Comparison of ENCODE assay signal across 33 mouse cellular contexts in genomic region chr1:193697857-193698256, GRCm38 (mm10).
DNase-seq lines count a peak whose midpoint lies in the region; ATAC-seq and TF ChIP-seq lines count a peak whose summit lies in the region.
"Had no signal": no experiment of that assay in that cellular context is flagged by ENCODE, and none has a peak within 500 bp of the region (broad histone marks: within the 10 kb centered on the region; RNA-seq: fewer than 3 reads in every experiment).

No protein-coding gene starts in this region.

- ATAC-seq in liver, embryonic 11.5 days (replicated peaks; ENCODE audit: low FRiP score): peak; percentile 43
- peak; percentile 8; the same call in 1 of the 2 replicates for ATAC-seq in neural tube, embryonic 12.5 days (ENCODE audit: low FRiP score, low read depth)
- ATAC-seq in liver, postnatal 0 days: peak; percentile 33; the same call in 1 of the 2 replicates
- no peak for ATAC-seq in intestine, embryonic 16.5 days
- ATAC-seq: inflammation-experienced regulatory T-cells, adult 6 months; lung, postnatal 0 days; Patski had no signal

- no peak overlapping the region for H3K9ac ChIP-seq in liver, embryonic 11.5 days (ENCODE audit: low read depth, low read length)
- H3K9ac ChIP-seq in neural tube, embryonic 12.5 days: no peak overlapping the region
- H3K9ac ChIP-seq in liver, postnatal 0 days (replicated peaks): no peak overlapping the region
- H3K9ac ChIP-seq in intestine, embryonic 16.5 days (ENCODE audit: low read depth, low read length): no peak overlapping the region
- H3K9ac ChIP-seq: embryonic facial prominence, embryonic 13.5 days; forebrain, embryonic 15.5 days; hindbrain, embryonic 14.5 days; limb, embryonic 12.5 days; stomach, embryonic 15.5 days had no signal

- intact Hi-C loops in heart, postnatal 10 days (cut with DNase I): loop anchor here (5.0 kb wide), 2 partner anchors 251 to 919 kb away; partner anchors contain the start of gene Plxna2

- WGBS in liver, embryonic 11.5 days: 73% methylated on average over 3 of the region's 3 CpGs
- 79% methylated on average over 3 of the region's 3 CpGs for WGBS in neural tube, embryonic 12.5 days
- WGBS in liver, postnatal 0 days (ENCODE audit: insufficient replicate concordance): 54% methylated on average over 3 of the region's 3 CpGs
- WGBS in intestine, embryonic 16.5 days: 87% methylated on average over 3 of the region's 3 CpGs

- H3K9me3 ChIP-seq in liver, embryonic 11.5 days (ENCODE audit: control insufficient read depth, low read length): no peaks in the 10 kb centered on the region
- no peaks in the 10 kb centered on the region for H3K9me3 ChIP-seq in neural tube, embryonic 12.5 days
- H3K9me3 ChIP-seq in liver, postnatal 0 days (ENCODE audit: low read length): no peaks in the 10 kb centered on the region
- H3K9me3 ChIP-seq in intestine, embryonic 16.5 days (ENCODE audit: control insufficient read depth, low read length): no peaks in the 10 kb centered on the region
- H3K9me3 ChIP-seq: embryonic facial prominence, embryonic 13.5 days; forebrain, embryonic 10.5 days; forebrain, embryonic 15.5 days; G1E; stomach, embryonic 15.5 days had no signal

- no peaks in the 10 kb centered on the region for H3K4me1 ChIP-seq in liver, embryonic 11.5 days (replicated peaks; ENCODE audit: control insufficient read depth, insufficient read depth, low read length)
- peaks cover 11% of the 10 kb centered on the region for H3K4me1 ChIP-seq in neural tube, embryonic 12.5 days
- no peaks in the 10 kb centered on the region for H3K4me1 ChIP-seq in liver, postnatal 0 days (ENCODE audit: insufficient read depth)
- H3K4me1 ChIP-seq in intestine, embryonic 16.5 days (ENCODE audit: control insufficient read depth, insufficient read depth, low read length): peaks cover under 1% of the 10 kb centered on the region; the same call in 1 of the 2 replicates
- H3K4me1 ChIP-seq: limb, embryonic 12.5 days had no signal

- TF ChIP-seq EP300 in liver, postnatal 0 days (IDR thresholded peaks at IDR 0.05; ENCODE audit: low read depth): peak; percentile 83

- no peak for DNase-seq in liver, embryonic 11.5 days (ENCODE audit: low spot score)
- no peak for DNase-seq in liver
- no peak for DNase-seq in neural tube, embryonic 10.5 days (ENCODE audit: extremely low spot score, low spot score)
- no peak for DNase-seq in liver, postnatal 0 days
- no peak for DNase-seq in heart, postnatal 10 days
- DNase-seq: adrenal gland, postnatal 10 days; cerebellum, adult 11 months; cerebellum, adult 9-11 months; gastrocnemius, postnatal 25 days; heart, adult 18-20 months; heart, postnatal 4 days; kidney, adult 18-20 months; kidney, postnatal 36 days; lung, adult 18-20 months; lung, postnatal 4 days; retina, postnatal 1 day; right cerebral cortex, postnatal 25 days; thymus, postnatal 36 days had no signal

- H3K36me3 ChIP-seq in liver, embryonic 11.5 days (ENCODE audit: control insufficient read depth, insufficient read depth, low read length): no peaks in the 10 kb centered on the region
- H3K36me3 ChIP-seq in neural tube, embryonic 12.5 days: no peaks in the 10 kb centered on the region
- H3K36me3 ChIP-seq in liver, postnatal 0 days (replicated peaks; ENCODE audit: insufficient read depth, low read length): no peaks in the 10 kb centered on the region
- no peaks in the 10 kb centered on the region for H3K36me3 ChIP-seq in intestine, embryonic 16.5 days (ENCODE audit: control insufficient read depth, insufficient read depth, low read length)
- H3K36me3 ChIP-seq: embryonic facial prominence, embryonic 13.5 days; forebrain, embryonic 10.5 days; forebrain, embryonic 15.5 days; G1E; limb, embryonic 12.5 days; stomach, embryonic 15.5 days had no signal

- no peak overlapping the region for H3K4me3 ChIP-seq in liver, embryonic 11.5 days (ENCODE audit: low read depth, low read length)
- no peak overlapping the region for H3K4me3 ChIP-seq in neural tube, embryonic 12.5 days
- no peak overlapping the region for H3K4me3 ChIP-seq in liver, postnatal 0 days (ENCODE audit: low read depth, low read length)
- no peak overlapping the region for H3K4me3 ChIP-seq in intestine, embryonic 16.5 days (ENCODE audit: low read length)
- H3K4me3 ChIP-seq: embryonic facial prominence, embryonic 13.5 days; forebrain, embryonic 10.5 days; forebrain, embryonic 15.5 days; layer of hippocampus, adult 2 months; left cerebral cortex, adult 2 months; limb, embryonic 12.5 days; stomach, embryonic 15.5 days had no signal

- H3K27me3 ChIP-seq in liver, embryonic 11.5 days (replicated peaks; ENCODE audit: control insufficient read depth, insufficient read depth, low read length): no peaks in the 10 kb centered on the region
- no peaks in the 10 kb centered on the region for H3K27me3 ChIP-seq in neural tube, embryonic 12.5 days (replicated peaks)
- H3K27me3 ChIP-seq in liver, postnatal 0 days (ENCODE audit: insufficient read depth, low read length): 0 out of 2 replicates have a peak, but pooled peaks cover 5% of the 10 kb centered on the region
- no peaks in the 10 kb centered on the region for H3K27me3 ChIP-seq in intestine, embryonic 16.5 days (replicated peaks; ENCODE audit: control insufficient read depth, insufficient read depth, low read length)
- H3K27me3 ChIP-seq: embryonic facial prominence, embryonic 13.5 days; forebrain, embryonic 15.5 days; limb, embryonic 12.5 days; stomach, embryonic 15.5 days had no signal

- no peak overlapping the region for H3K4me2 ChIP-seq in liver, embryonic 11.5 days
- H3K4me2 ChIP-seq in neural tube, embryonic 12.5 days (replicated peaks): no peak overlapping the region
- no peak overlapping the region for H3K4me2 ChIP-seq in liver, postnatal 0 days (ENCODE audit: low read depth, low read length)
- no peak overlapping the region for H3K4me2 ChIP-seq in intestine, embryonic 16.5 days (ENCODE audit: low read depth, low read length)
- H3K4me2 ChIP-seq: embryonic facial prominence, embryonic 13.5 days; forebrain, embryonic 15.5 days; heart, embryonic 11.5 days; hindbrain, embryonic 14.5 days; limb, embryonic 12.5 days; stomach, embryonic 15.5 days had no signal

- H3K27ac ChIP-seq in liver, embryonic 11.5 days (ENCODE audit: low read depth, low read length): no peak overlapping the region
- no peak overlapping the region for H3K27ac ChIP-seq in neural tube, embryonic 12.5 days
- no peak overlapping the region for H3K27ac ChIP-seq in liver, postnatal 0 days (ENCODE audit: low read depth)
- no peak overlapping the region for H3K27ac ChIP-seq in intestine, embryonic 16.5 days (ENCODE audit: low read length)
- H3K27ac ChIP-seq: embryonic facial prominence, embryonic 13.5 days; forebrain, embryonic 10.5 days; forebrain, embryonic 15.5 days; hindbrain, embryonic 14.5 days; layer of hippocampus, adult 2 months; left cerebral cortex, adult 2 months; limb, embryonic 12.5 days; stomach, embryonic 15.5 days had no signal

- no peak for TF ChIP-seq CTCF in liver, postnatal 0 days (IDR thresholded peaks at IDR 0.05; ENCODE audit: low read depth)
